Mouse (Mus musculus): Measurements from ENCODE around the gene Gm21983.

DNA sequence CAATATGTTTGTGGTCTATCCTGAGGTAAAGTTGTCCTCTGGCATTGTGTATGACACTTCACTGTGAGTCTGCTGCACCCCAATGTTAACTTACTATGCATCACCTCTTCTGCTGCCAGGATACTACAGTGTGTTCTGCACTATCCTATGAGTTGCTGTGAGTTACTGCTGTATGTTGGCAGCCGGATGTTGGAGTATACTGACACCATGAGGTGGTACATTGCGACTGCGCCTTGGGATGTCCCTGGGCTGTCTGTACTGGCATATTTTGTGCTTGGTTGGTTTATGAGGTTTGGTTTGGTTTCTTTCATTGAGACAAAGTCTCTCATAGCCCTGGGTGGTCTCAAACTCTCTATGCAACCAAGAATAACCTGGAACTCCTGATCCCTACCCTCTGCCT, 52.7 kb downstream of the Gm21983 start:
- TF ChIP-seq CTCF (IDR thresholded peaks at IDR 0.05; ENCODE audit: low read depth) (peak; percentile 79), EP300 (IDR thresholded peaks at IDR 0.05; ENCODE audit: low read depth) (no peak)
